Mouse (Mus musculus): ENCODE measurements around the gene Cachd1. TPM values are rescaled to one million over a fixed set of nuclear protein-coding genes. Genes with fewer than 3 reads are reported as not detected.
A peak's percentile ranks its signal among the peaks of the same experiment; 100 is the strongest.

Gene Cachd1
- total and polyA plus RNA-seq, 2 experiments from 2014 or later: 15.3 to 30.3 TPM

- peaks cover 5% of the 10 kb centered on the region; the same call in 1 of the 2 replicates for H3K4me1 ChIP-seq (ENCODE audit: insufficient read depth, low read length)
- no peaks in the 10 kb centered on the region for H3K27me3 ChIP-seq (ENCODE audit: insufficient read depth, low read length)
- H3K9me3 ChIP-seq (ENCODE audit: low read length): no peaks in the 10 kb centered on the region
- ATAC-seq (peak; percentile 47; the same call in 1 of the 2 replicates), DNase-seq (ENCODE audit: low spot score) (peak; percentile 61)
- H3K27ac ChIP-seq: no peak overlapping the region
- no peaks in the 10 kb centered on the region for H3K36me3 ChIP-seq (ENCODE audit: insufficient read depth, low read length)
- WGBS: 11% methylated on average over 10 of the region's 10 CpGs
- H3K4me3 ChIP-seq (ENCODE audit: low read length): no peak overlapping the region
- no peak overlapping the region for H3K4me2 ChIP-seq (ENCODE audit: low read depth, low read length)
- no peak overlapping the region for H3K9ac ChIP-seq (replicated peaks; ENCODE audit: low read length)
- no peak for TF ChIP-seq CTCF (IDR thresholded peaks at IDR 0.05; ENCODE audit: low read depth)
These were observed 52.3 kb downstream of the Cachd1 start for GRCm38 (mm10) chr4:100828737-100829136.

DNA sequence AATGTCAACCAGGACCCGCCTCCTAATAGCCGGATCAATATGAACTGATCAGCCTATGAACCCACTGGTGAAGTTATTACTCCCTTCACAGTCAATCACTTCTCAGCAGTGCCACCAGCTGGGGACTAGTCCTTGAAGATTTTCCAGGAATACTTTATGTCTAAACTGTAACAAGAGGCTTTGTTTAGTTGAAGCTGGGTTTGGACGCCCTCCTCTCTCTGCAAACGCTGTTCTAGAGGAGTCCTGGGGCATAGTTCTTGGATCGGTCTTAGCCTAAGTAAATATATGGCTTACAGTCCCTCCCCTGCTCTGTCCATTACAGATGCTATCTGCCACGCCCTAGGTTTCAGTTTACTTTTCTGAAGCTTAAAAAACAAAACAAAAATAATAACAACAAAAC is 60.7 kb downstream of the Cachd1 start:
- Histone ChIP-seq H3K27me3 (ENCODE audit: insufficient read depth, low read length) (no peaks in the 10 kb centered on the region), H3K9me3 (ENCODE audit: low read length) (no peaks in the 10 kb centered on the region), H3K4me3 (ENCODE audit: low read length) (no peak overlapping the region), H3K27ac (no peak overlapping the region), H3K4me1 (ENCODE audit: insufficient read depth, low read length) (no peaks in the 10 kb centered on the region), H3K9ac (replicated peaks; ENCODE audit: low read length) (no peak overlapping the region), H3K36me3 (ENCODE audit: insufficient read depth, low read length) (no peaks in the 10 kb centered on the region), H3K4me2 (ENCODE audit: low read depth, low read length) (no peak overlapping the region)
- DNase-seq (ENCODE audit: low spot score) (peak; percentile 21), ATAC-seq (no peak)
- WGBS: 59% methylated on average over 6 of the region's 6 CpGs
- TF ChIP-seq CTCF (IDR thresholded peaks at IDR 0.05; ENCODE audit: low read depth): no peak

DNA sequence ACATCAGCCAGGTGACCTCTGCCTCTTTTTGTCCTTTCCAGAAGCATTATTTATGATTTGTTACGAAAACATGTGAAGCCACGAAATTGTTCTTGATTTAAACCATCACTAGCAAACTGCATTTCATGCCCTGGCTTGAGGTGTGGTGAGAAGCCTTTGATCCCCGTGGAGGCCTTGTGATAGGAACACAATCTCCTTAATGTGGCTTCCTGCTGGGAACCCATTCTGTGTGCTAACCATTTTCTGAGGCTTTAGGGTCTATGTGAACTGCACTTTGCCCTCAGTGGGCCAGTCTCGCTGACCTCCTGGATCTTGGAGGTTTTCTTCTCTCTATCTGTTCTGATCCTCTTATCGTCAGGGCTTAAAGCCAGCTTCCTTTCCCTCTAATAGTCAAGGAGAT is 66.2 kb downstream of the Cachd1 start:
- Histone ChIP-seq H3K36me3 (ENCODE audit: insufficient read depth, low read length) (no peaks in the 10 kb centered on the region), H3K4me3 (ENCODE audit: low read length) (no peak overlapping the region), H3K4me1 (ENCODE audit: insufficient read depth, low read length) (no peaks in the 10 kb centered on the region), H3K4me2 (ENCODE audit: low read depth, low read length) (no peak overlapping the region), H3K9me3 (ENCODE audit: low read length) (no peaks in the 10 kb centered on the region), H3K27me3 (ENCODE audit: insufficient read depth, low read length) (no peaks in the 10 kb centered on the region), H3K27ac (no peak overlapping the region), H3K9ac (replicated peaks; ENCODE audit: low read length) (no peak overlapping the region)
- ATAC-seq (no peak), DNase-seq (ENCODE audit: low spot score) (no peak)
- 29% methylated on average over 5 of the region's 5 CpGs for WGBS
- no peak for TF ChIP-seq CTCF (IDR thresholded peaks at IDR 0.05; ENCODE audit: low read depth)

- no peak overlapping the region for H3K27ac ChIP-seq
These were observed 66.6 kb downstream of the Cachd1 start for GRCm38 (mm10) chr4:100843119-100843518.

GRCm38 (mm10) chr4:100850846-100851495 is 74.5 kb downstream of the Cachd1 start:
- Histone ChIP-seq H3K4me1 (ENCODE audit: insufficient read depth, low read length) (peaks cover 5% of the 10 kb centered on the region; the same call in 1 of the 2 replicates), H3K27me3 (ENCODE audit: insufficient read depth, low read length) (no peaks in the 10 kb centered on the region), H3K9ac (replicated peaks; ENCODE audit: low read length) (no peak overlapping the region), H3K36me3 (ENCODE audit: insufficient read depth, low read length) (no peaks in the 10 kb centered on the region), H3K9me3 (ENCODE audit: low read length) (no peaks in the 10 kb centered on the region), H3K4me3 (ENCODE audit: low read length) (no peak overlapping the region), H3K4me2 (ENCODE audit: low read depth, low read length) (no peak overlapping the region), H3K27ac (no peak overlapping the region)
- ATAC-seq: no peak
- no peak for DNase-seq (ENCODE audit: low spot score)
- no peak for TF ChIP-seq CTCF (IDR thresholded peaks at IDR 0.05; ENCODE audit: low read depth)
- WGBS: 80% methylated on average over 7 of the region's 7 CpGs

More at GRCm38 (mm10) chr4:100843119-100843518, 66.6 kb downstream of the Cachd1 start:
- no peak overlapping the region for H3K9ac ChIP-seq (replicated peaks; ENCODE audit: low read length)
- no peaks in the 10 kb centered on the region for H3K9me3 ChIP-seq (ENCODE audit: low read length)
- DNase-seq (ENCODE audit: low spot score) (no peak), ATAC-seq (no peak)
- TF ChIP-seq CTCF (IDR thresholded peaks at IDR 0.05; ENCODE audit: low read depth): no peak
- H3K27me3 ChIP-seq (ENCODE audit: insufficient read depth, low read length): no peaks in the 10 kb centered on the region
- H3K4me2 ChIP-seq (ENCODE audit: low read depth, low read length): no peak overlapping the region
- no peaks in the 10 kb centered on the region for H3K4me1 ChIP-seq (ENCODE audit: insufficient read depth, low read length)
- H3K36me3 ChIP-seq (ENCODE audit: insufficient read depth, low read length): no peaks in the 10 kb centered on the region
- H3K4me3 ChIP-seq (ENCODE audit: low read length): no peak overlapping the region
- 34% methylated on average over 5 of the region's 5 CpGs for WGBS

DNA sequence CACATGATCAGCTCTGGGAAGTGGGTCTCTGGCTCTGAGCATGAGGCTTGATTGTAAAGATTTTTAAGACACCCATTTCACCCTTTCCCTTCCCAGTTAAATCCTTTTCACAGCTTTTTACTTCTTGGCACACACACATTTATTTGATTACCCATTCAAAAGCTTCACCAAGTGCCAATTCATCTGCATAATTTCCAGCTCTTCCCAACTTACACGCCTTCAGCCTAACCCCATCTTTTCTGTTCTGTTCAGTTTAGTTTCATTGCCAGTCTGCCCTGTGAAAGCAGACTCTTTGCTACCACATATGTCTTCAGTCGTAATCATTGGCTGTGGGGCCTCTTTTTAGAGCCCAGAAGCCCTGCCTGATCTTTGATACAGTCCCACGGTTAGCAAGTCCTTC is 76.0 kb downstream of the Cachd1 start:
- Histone ChIP-seq H3K4me2 (ENCODE audit: low read depth, low read length) (no peak overlapping the region), H3K9ac (replicated peaks; ENCODE audit: low read length) (no peak overlapping the region), H3K36me3 (ENCODE audit: insufficient read depth, low read length) (no peaks in the 10 kb centered on the region), H3K4me1 (ENCODE audit: insufficient read depth, low read length) (peaks cover 18% of the 10 kb centered on the region), H3K9me3 (ENCODE audit: low read length) (no peaks in the 10 kb centered on the region), H3K4me3 (ENCODE audit: low read length) (no peak overlapping the region), H3K27me3 (ENCODE audit: insufficient read depth, low read length) (no peaks in the 10 kb centered on the region), H3K27ac (peak overlapping the region; percentile 26; the same call in 1 of the 2 replicates)
- no peak for TF ChIP-seq CTCF (IDR thresholded peaks at IDR 0.05; ENCODE audit: low read depth)
- no peak for ATAC-seq
- WGBS: 27% methylated on average over 3 of the region's 3 CpGs
- DNase-seq (ENCODE audit: low spot score): no peak

DNA sequence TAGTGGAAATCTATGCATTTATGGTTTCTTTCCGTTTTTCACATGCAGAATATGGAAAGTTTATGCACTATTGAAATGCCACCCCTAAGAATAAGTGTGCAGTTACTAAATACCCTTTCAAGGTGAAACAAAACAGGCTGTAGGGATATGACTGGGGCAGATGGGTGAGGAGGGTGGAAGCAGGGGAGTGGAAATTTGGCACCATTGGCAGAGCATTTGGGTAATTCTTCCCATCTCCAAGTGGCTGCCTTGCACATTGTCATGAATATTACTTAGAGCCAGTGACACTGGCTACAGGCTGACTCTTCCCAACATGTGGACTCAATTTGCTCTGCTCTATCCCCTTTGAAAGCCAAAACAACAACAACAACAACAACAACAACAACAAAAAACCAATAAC is 77.0 kb downstream of the Cachd1 start:
- no peak for DNase-seq (ENCODE audit: low spot score)
- H3K36me3 ChIP-seq (ENCODE audit: insufficient read depth, low read length): no peaks in the 10 kb centered on the region
- no peak for TF ChIP-seq CTCF (IDR thresholded peaks at IDR 0.05; ENCODE audit: low read depth)
- peaks cover 24% of the 10 kb centered on the region for H3K4me1 ChIP-seq (ENCODE audit: insufficient read depth, low read length)
- H3K9me3 ChIP-seq (ENCODE audit: low read length): no peaks in the 10 kb centered on the region
- H3K4me2 ChIP-seq (ENCODE audit: low read depth, low read length): no peak overlapping the region
- no peak overlapping the region for H3K9ac ChIP-seq (replicated peaks; ENCODE audit: low read length)
- no peak for ATAC-seq
- H3K27me3 ChIP-seq (ENCODE audit: insufficient read depth, low read length): no peaks in the 10 kb centered on the region
- H3K4me3 ChIP-seq (ENCODE audit: low read length): no peak overlapping the region
- WGBS: 63% methylated on average over 1 of the region's 1 CpGs
- H3K27ac ChIP-seq: no peak overlapping the region

All from hindbrain, postnatal 0 days (tissue).